Mouse (Mus musculus): ENCODE measurements at regions not wholly inside any gene's neighbourhood (a gene's known extent, or its start where the extent isn't known, plus 50 kb on each side); places are given as distances from the start of the nearest gene placed in this dataset.

DNA sequence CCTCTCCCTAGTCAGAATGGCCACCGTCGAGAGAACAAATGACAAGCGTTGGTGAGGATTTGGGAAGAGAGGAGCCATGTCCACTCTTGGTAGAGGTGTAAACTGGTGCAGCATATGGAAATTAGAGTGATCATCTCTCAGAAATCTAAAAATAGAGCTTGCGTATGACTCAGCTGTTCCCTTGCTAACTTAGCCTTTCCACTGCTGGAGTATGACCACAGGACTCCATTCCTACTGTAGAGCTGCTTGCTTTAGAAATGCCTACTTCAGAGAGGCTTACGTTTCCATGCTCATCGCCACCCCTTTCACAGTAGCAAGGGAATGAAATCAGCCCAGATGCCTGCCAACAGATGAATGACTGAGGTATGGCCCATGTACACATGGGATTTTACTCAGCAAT lies 277.4 kb downstream of the Gpat3 start:
- no peaks in the 10 kb centered on the region for H3K9me3 ChIP-seq (replicated peaks; ENCODE audit: insufficient read depth, low read length)
- no peaks in the 10 kb centered on the region for H3K4me1 ChIP-seq (ENCODE audit: control insufficient read depth in 1 of 2, insufficient read depth in 2 of 2, low read length in 2 of 2)
- no peak overlapping the region for H3K9ac ChIP-seq (ENCODE audit: control insufficient read depth, low read depth, low read length, poor library complexity, severe bottlenecking)
- H3K27ac ChIP-seq (ENCODE audit: control insufficient read depth, low read depth, low read length) = no peak overlapping the region
- no peak overlapping the region for H3K4me3 ChIP-seq (ENCODE audit: control insufficient read depth in 1 of 2, insufficient read depth in 1 of 2, low read depth in 2 of 2, low read length in 2 of 2)
- no peaks in the 10 kb centered on the region for H3K27me3 ChIP-seq (ENCODE audit: control insufficient read depth in 1 of 2, insufficient read depth in 2 of 2, low read length in 2 of 2)
- H3K79me2 ChIP-seq (ENCODE audit: control insufficient read depth, insufficient read depth, low read length, poor library complexity) = no peaks in the 10 kb centered on the region
- TF ChIP-seq POLR2AphosphoS2 (IDR thresholded peaks at IDR 0.05; ENCODE audit: low read length) (no peak), USF1 (IDR thresholded peaks at IDR 0.05; ENCODE audit: low read depth, low read length) (no peak), TCF12 (IDR thresholded peaks at IDR 0.05; ENCODE audit: low read depth, low read length) (no peak), POLR2A (IDR thresholded peaks at IDR 0.05; ENCODE audit: control insufficient read depth in 1 of 2, insufficient read depth in 1 of 2, low read depth in 1 of 2, low read length in 2 of 2, poor library complexity in 1 of 2) (no peak), ZMIZ1 (IDR thresholded peaks at IDR 0.05; ENCODE audit: low read depth, low read length) (no peak), MEF2A (IDR thresholded peaks at IDR 0.05; ENCODE audit: extremely low read depth, insufficient replicate concordance, low read depth, low read length, poor library complexity, severe bottlenecking) (no peak), GATA1 (IDR thresholded peaks at IDR 0.05; ENCODE audit: low read depth, low read length) (no peak), MYC (IDR thresholded peaks at IDR 0.05; ENCODE audit: low read depth, low read length) (no peak), UBTF (IDR thresholded peaks at IDR 0.05; ENCODE audit: borderline replicate concordance, insufficient read depth, low read depth, low read length) (no peak), CHD2 (IDR thresholded peaks at IDR 0.05; ENCODE audit: low read length) (no peak), E2F4 (IDR thresholded peaks at IDR 0.05; ENCODE audit: borderline replicate concordance, low read depth, low read length) (no peak), POLR2AphosphoS5 (IDR thresholded peaks at IDR 0.05; ENCODE audit: borderline replicate concordance, low read depth, low read length) (no peak), TAL1 (IDR thresholded peaks at IDR 0.05; ENCODE audit: low read length) (no peak), RAD21 (IDR thresholded peaks at IDR 0.05; ENCODE audit: low read depth, low read length) (no peak)
- DNase-seq (ENCODE audit: low read depth, low spot score) = no peak
- no peaks in the 10 kb centered on the region for H3K36me3 ChIP-seq (ENCODE audit: control insufficient read depth in 1 of 2, insufficient read depth in 2 of 2, low read length in 2 of 2)

DNA sequence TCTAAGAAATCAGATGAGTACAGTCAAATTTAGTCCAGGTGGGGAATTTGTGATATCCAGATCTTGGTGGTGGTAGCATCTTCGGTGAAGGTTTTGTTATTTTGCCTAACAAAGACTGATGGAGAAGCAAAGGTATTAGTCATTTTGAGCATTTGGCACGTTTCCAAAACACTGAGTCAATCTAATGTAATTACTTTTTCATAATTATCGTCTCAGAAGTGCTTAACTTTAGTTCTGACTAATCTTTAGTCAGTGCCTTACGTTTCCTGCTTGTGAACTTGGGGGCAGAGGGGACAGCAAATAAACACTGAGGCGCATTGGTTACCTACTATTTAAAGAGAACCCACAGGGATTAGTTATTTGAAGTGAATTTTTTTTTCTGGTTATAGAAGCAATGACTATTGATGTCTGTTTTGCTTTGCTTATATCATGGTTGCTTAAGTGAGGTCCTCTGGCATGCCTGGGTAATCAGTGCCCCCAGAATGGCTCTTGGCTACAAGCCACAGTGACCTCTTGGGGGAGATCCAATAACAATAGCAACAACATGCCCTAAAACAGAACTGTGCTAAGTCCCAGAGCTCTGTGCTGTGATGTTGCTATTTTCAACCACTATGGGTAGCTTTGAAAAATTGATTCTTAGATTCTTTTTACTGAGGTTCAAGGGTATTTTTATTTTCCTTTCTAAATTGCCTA lies 275.1 kb downstream of the Gpat3 start:
- Histone ChIP-seq H3K9ac (ENCODE audit: control insufficient read depth, low read depth, low read length, poor library complexity, severe bottlenecking) (no peak overlapping the region), H3K36me3 (ENCODE audit: control insufficient read depth in 1 of 2, insufficient read depth in 2 of 2, low read length in 2 of 2) (no peaks in the 10 kb centered on the region), H3K27me3 (ENCODE audit: control insufficient read depth in 1 of 2, insufficient read depth in 2 of 2, low read length in 2 of 2) (no peaks in the 10 kb centered on the region), H3K4me3 (ENCODE audit: control insufficient read depth in 1 of 2, insufficient read depth in 1 of 2, low read depth in 2 of 2, low read length in 2 of 2) (no peak overlapping the region), H3K4me1 (ENCODE audit: control insufficient read depth in 1 of 2, insufficient read depth in 2 of 2, low read length in 2 of 2) (no peaks in the 10 kb centered on the region), H3K27ac (ENCODE audit: control insufficient read depth, low read depth, low read length) (no peak overlapping the region), H3K79me2 (ENCODE audit: control insufficient read depth, insufficient read depth, low read length, poor library complexity) (no peaks in the 10 kb centered on the region), H3K9me3 (replicated peaks; ENCODE audit: insufficient read depth, low read length) (no peaks in the 10 kb centered on the region)
- peak; percentile 5 for DNase-seq (ENCODE audit: low read depth, low spot score)
- TF ChIP-seq MAZ (IDR thresholded peaks at IDR 0.05; ENCODE audit: low read depth, low read length) (no peak), MAX (IDR thresholded peaks at IDR 0.05; ENCODE audit: low read length) (no peak)
